Mouse (Mus musculus): ENCODE data around the gene Tnn.

DNA sequence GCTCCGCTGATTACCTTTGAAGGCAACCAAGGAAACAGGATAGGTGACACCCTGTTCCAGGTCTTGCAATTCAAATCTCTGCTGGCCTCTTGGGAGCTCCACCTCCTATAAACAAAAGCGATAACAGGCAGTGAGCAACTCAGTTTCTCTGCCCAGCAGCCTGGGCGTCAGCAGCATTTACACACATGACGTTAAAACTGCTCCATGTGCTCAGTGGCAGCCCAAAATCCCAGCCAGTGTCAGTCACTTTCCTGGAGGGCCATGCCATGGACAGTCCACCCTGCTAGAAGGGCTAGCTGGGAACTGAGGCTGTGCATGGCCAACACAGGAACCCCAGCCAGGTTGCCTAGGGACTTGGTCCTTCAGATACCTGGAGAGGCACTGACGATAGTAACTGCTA is 48.0 kb downstream of the Tnn start:
- TF ChIP-seq CTCF (conservative IDR thresholded peaks at IDR 0.05; ENCODE audit: insufficient read depth, insufficient read length, low read depth, low read length) (no peak), POLR2A (IDR thresholded peaks at IDR 0.05; ENCODE audit: low read depth, low read length) (no peak)
